Mouse (Mus musculus) MEL (cell line): ENCODE results near the gene Smad9. TPM values are rescaled to one million over a fixed set of nuclear protein-coding genes. Genes with fewer than 3 reads are reported as not detected.

Experiments used
- DNase-seq: peaks from one replicate; pipeline ENCODE4 v3.0.0; 2011; ENCODE audit warnings: low read depth, low spot score
- H3K27ac ChIP-seq: 2 replicates; pipeline ENCODE4 v1.5.1; 2012; ENCODE audit warnings: low read depth, mild to moderate bottlenecking, control low read depth, low read length, moderate library complexity; ENCODE audit not compliant: control insufficient read depth
- H3K27me3 ChIP-seq, 2 experiments: fragments of 150-350 bp in 1 of 2; sonication (generic) in 1 of 2; 2 replicates each; pipeline ENCODE4 v1.6.1; 2012; ENCODE audit warnings: low read length in 2 of 2, mild to moderate bottlenecking in 2 of 2, improper control_type of control experiment in 1 of 2, moderate library complexity in 1 of 2; ENCODE audit not compliant: insufficient read depth in 2 of 2, control insufficient read depth in 1 of 2
- H3K36me3 ChIP-seq, 2 experiments: 2 replicates each; pipeline ENCODE4 v1.6.1; 2012 to 2014; ENCODE audit warnings: low read length in 2 of 2, improper control_type of control experiment in 1 of 2, inconsistent platforms in 1 of 2, mild to moderate bottlenecking in 1 of 2; ENCODE audit not compliant: insufficient read depth in 2 of 2, control insufficient read depth in 1 of 2
- H3K4me1 ChIP-seq, 2 experiments: fragments of 150-350 bp in 1 of 2; sonication (generic) in 1 of 2; 2 replicates each; pipeline ENCODE4 v1.6.1; 2012; ENCODE audit warnings: low read length in 2 of 2, improper control_type of control experiment in 1 of 2, mild to moderate bottlenecking in 1 of 2; ENCODE audit not compliant: insufficient read depth in 2 of 2, control insufficient read depth in 1 of 2
- H3K4me3 ChIP-seq, 2 experiments: fragments of 150-350 bp in 1 of 2; sonication (generic) in 1 of 2; 2 replicates each; pipeline ENCODE4 v1.5.1; 2012; ENCODE audit warnings: low read depth in 2 of 2, low read length in 2 of 2, mild to moderate bottlenecking in 2 of 2, moderate library complexity in 2 of 2, control low read depth in 1 of 2, improper control_type of control experiment in 1 of 2; ENCODE audit not compliant: control insufficient read depth in 1 of 2, insufficient read depth in 1 of 2
- H3K79me2 ChIP-seq: 2 replicates; pipeline ENCODE4 v1.6.1; 2012; ENCODE audit warnings: mild to moderate bottlenecking, low read length, moderate library complexity; ENCODE audit not compliant: control insufficient read depth, poor library complexity, insufficient read depth
- H3K9ac ChIP-seq: 2 replicates; pipeline ENCODE4 v1.6.1; 2012; ENCODE audit warnings: low read depth, mild to moderate bottlenecking, control low read depth, low read length, moderate library complexity; ENCODE audit not compliant: control insufficient read depth, poor library complexity, severe bottlenecking
- H3K9me3 ChIP-seq: fragments of 150-350 bp; sonication (generic); replicated peaks from 2 replicates; pipeline ENCODE4 v1.6.1; 2012; ENCODE audit warnings: mild to moderate bottlenecking, low read length, improper control_type of control experiment, moderate library complexity; ENCODE audit not compliant: insufficient read depth
- CHD1 ChIP-seq: IDR thresholded peaks from 2 replicates; pipeline ENCODE4 v1.6.1; 2012; ENCODE audit warnings: low read depth, mild to moderate bottlenecking, inconsistent platforms, low read length, improper control_type of control experiment
- CHD2 ChIP-seq: IDR thresholded peaks from 2 replicates; pipeline ENCODE4 v1.6.1; 2011; ENCODE audit warnings: low read length, improper control_type of control experiment
- CTCF ChIP-seq, 3 experiments: IDR thresholded peaks in 2 of 3; conservative IDR thresholded peaks in 1 of 3; 2 replicates each; pipeline ENCODE4 v1.5.1; 2011 to 2012; ENCODE audit warnings: low read length in 3 of 3, low read depth in 2 of 3, mild to moderate bottlenecking in 2 of 3, improper control_type of control experiment in 1 of 3, inconsistent platforms in 1 of 3, mixed read lengths in 1 of 3, moderate library complexity in 1 of 3; ENCODE audit not compliant: control insufficient read depth in 1 of 3, insufficient read depth in 1 of 3, poor library complexity in 1 of 3, severe bottlenecking in 1 of 3
- EP300 ChIP-seq, 2 experiments: IDR thresholded peaks; 2 replicates each; pipeline ENCODE4 v1.6.1; 2011; ENCODE audit warnings: improper control_type of control experiment in 2 of 2, low read length in 2 of 2, low read depth in 1 of 2, mild to moderate bottlenecking in 1 of 2
- ETS1 ChIP-seq: IDR thresholded peaks from 2 replicates; pipeline ENCODE4 v1.6.1; 2012; ENCODE audit warnings: low read depth, mild to moderate bottlenecking, inconsistent platforms, low read length, improper control_type of control experiment, moderate library complexity
- GABPA ChIP-seq: IDR thresholded peaks from 2 replicates; pipeline ENCODE4 v1.6.1; 2012; ENCODE audit warnings: low read depth, mild to moderate bottlenecking, inconsistent platforms, low read length, improper control_type of control experiment, moderate library complexity
- GATA1 ChIP-seq: IDR thresholded peaks from 2 replicates; pipeline ENCODE4 v1.6.1; 2011; ENCODE audit warnings: low read depth, low read length, improper control_type of control experiment
- HCFC1 ChIP-seq: IDR thresholded peaks from 2 replicates; pipeline ENCODE4 v1.6.1; 2012; ENCODE audit warnings: low read depth, mild to moderate bottlenecking, inconsistent platforms, low read length, improper control_type of control experiment, moderate library complexity
- JUND ChIP-seq: IDR thresholded peaks from 2 replicates; pipeline ENCODE4 v1.6.1; 2011; ENCODE audit warnings: low read depth, mild to moderate bottlenecking, improper control_type of control experiment, low read length
- MAX ChIP-seq: IDR thresholded peaks from 2 replicates; pipeline ENCODE4 v1.6.1; 2011; ENCODE audit warnings: low read length, improper control_type of control experiment
- MXI1 ChIP-seq: IDR thresholded peaks from 2 replicates; pipeline ENCODE4 v1.6.1; 2011; ENCODE audit warnings: mild to moderate bottlenecking, low read depth, low read length, improper control_type of control experiment
- MYC ChIP-seq: IDR thresholded peaks from 2 replicates; pipeline ENCODE4 v1.6.1; 2011; ENCODE audit warnings: low read depth, mild to moderate bottlenecking, low read length, improper control_type of control experiment, moderate library complexity
- NRF1 ChIP-seq: IDR thresholded peaks from 2 replicates; pipeline ENCODE4 v1.6.1; 2014; ENCODE audit warnings: low read depth, mild to moderate bottlenecking, inconsistent platforms, low read length, improper control_type of control experiment, moderate library complexity; ENCODE audit not compliant: poor library complexity, insufficient read depth, severe bottlenecking
- POLR2AphosphoS2 ChIP-seq: IDR thresholded peaks from 2 replicates; pipeline ENCODE4 v1.6.1; 2011; ENCODE audit warnings: low read length, improper control_type of control experiment
- RCOR1 ChIP-seq: IDR thresholded peaks from 2 replicates; pipeline ENCODE4 v1.6.1; 2012; ENCODE audit warnings: low read depth, mild to moderate bottlenecking, inconsistent platforms, low read length, improper control_type of control experiment
- SMC3 ChIP-seq: IDR thresholded peaks from 2 replicates; pipeline ENCODE4 v1.6.1; 2011; ENCODE audit warnings: low read depth, low read length, improper control_type of control experiment
- TCF12 ChIP-seq: IDR thresholded peaks from 2 replicates; pipeline ENCODE4 v1.6.1; 2014; ENCODE audit warnings: low read depth, mild to moderate bottlenecking, inconsistent platforms, low read length, improper control_type of control experiment, moderate library complexity
- ZMIZ1 ChIP-seq: IDR thresholded peaks from 2 replicates; pipeline ENCODE4 v1.6.1; 2012; ENCODE audit warnings: low read depth, mild to moderate bottlenecking, inconsistent platforms, low read length, improper control_type of control experiment, moderate library complexity
- polyA plus RNA-seq, 2 experiments: library from polyadenylated mRNA; stranded (reverse) in 1 of 2; unstranded in 1 of 2; fragments of >175 nt in 1 of 2; fragments of >200 nt in 1 of 2; gene quantifications; 2 replicates each; pipeline versions ENCODE4 v1.2.1 to v1.2.4; 2012; ENCODE audit warnings: low replicate concordance in 2 of 2, low read depth in 1 of 2; ENCODE audit not compliant: insufficient read length in 2 of 2, insufficient read depth in 1 of 2, missing spikeins in 1 of 2
- total RNA-seq: library from RNA; depleted of rRNA; stranded (reverse); fragments of 300-350 nt; gene quantifications from 2 replicates; pipeline ENCODE4 v1.2.3, GENCODE M21; 2012

Gene Smad9
- total and polyA plus RNA-seq, 3 experiments = 0.01 TPM; not detected in 2

- Histone ChIP-seq H3K79me2 (no peaks in the 10 kb centered on the region), H3K27ac (no peak overlapping the region), H3K4me1 (no peaks in the 10 kb centered on the region), H3K27me3 (no peaks in the 10 kb centered on the region), H3K9me3 (no peaks in the 10 kb centered on the region), H3K36me3 (no peaks in the 10 kb centered on the region)
- no peak for DNase-seq
- no peak for TF ChIP-seq SMC3
- TF ChIP-seq TCF12 = no peak
- TF ChIP-seq MYC = no peak
- no peak for TF ChIP-seq POLR2AphosphoS2
- TF ChIP-seq GABPA = no peak
- TF ChIP-seq JUND = no peak
- TF ChIP-seq ZMIZ1 = no peak
- TF ChIP-seq EP300 (IDR thresholded peaks at IDR 0.05; ENCODE audit: low read depth in 1 of 2, low read length in 2 of 2) = no peak
- TF ChIP-seq, all 39 proteins: peak for 0
- Histone ChIP-seq H3K4me3 (no peak overlapping the region), H3K9ac (no peak overlapping the region)
Observed at GRCm38 (mm10) chr3:54760321-54761115, 5.1 kb downstream of the Smad9 start.

GRCm38 (mm10) chr3:54761258-54761657 is 5.9 kb downstream of the Smad9 start:
- Histone ChIP-seq H3K27me3 (no peaks in the 10 kb centered on the region), H3K9ac (no peak overlapping the region), H3K4me1 (no peaks in the 10 kb centered on the region), H3K36me3 (no peaks in the 10 kb centered on the region), H3K79me2 (no peaks in the 10 kb centered on the region), H3K9me3 (no peaks in the 10 kb centered on the region), H3K4me3 (no peak overlapping the region), H3K27ac (no peak overlapping the region)
- DNase-seq = no peak
- TF ChIP-seq RCOR1 (no peak), POLR2AphosphoS2 (no peak), CHD2 (no peak), GATA1 (no peak), CHD1 (no peak), ETS1 (no peak), MXI1 (no peak), NRF1 (no peak), HCFC1 (no peak), CTCF (IDR thresholded peaks at IDR 0.05 in 2 of 3, conservative IDR thresholded peaks at IDR 0.05 in 1 of 3; ENCODE audit: control insufficient read depth in 1 of 3, insufficient read depth in 1 of 3, low read depth in 2 of 3, low read length in 3 of 3, poor library complexity in 1 of 3, severe bottlenecking in 1 of 3) (no peak), ZMIZ1 (no peak), MAX (no peak)
